Mouse (Mus musculus): ENCODE measurements around the gene Fnip2.

Gene Fnip2

DNA sequence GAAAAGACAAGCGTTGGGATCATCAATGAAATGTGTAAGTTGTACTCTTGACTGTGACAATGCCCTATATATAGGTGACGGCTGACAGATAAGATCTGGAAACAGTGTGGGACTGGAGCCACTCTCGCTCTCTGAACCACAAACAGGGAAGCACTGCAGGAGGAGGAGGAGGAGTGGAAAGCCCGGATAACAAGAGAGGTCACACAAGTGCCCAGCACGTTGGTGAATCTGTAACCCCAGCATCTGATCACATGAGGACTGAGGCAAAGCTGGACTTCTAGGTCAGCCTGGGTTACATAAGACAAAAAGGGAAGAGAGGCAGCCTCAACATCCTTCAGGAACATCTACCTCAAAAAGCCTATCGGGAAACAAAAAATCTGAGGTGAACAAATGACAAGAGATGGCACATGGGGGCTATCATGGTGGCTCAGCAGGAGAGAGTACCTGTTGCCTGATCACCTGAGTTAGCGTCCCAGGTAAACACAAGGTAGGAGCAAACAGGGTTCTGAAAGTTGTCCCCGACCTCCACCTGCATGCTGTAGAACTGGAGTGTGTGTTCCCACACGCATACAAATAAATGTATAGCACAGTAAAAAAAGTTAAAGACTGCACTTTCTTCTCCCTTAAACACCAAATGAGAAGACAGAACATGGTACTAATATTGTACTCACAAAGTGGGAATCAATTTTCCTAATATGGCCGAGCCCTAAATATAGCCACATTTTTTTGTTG, 2.6 kb downstream of the Fnip2 start:
- DNase-seq (ENCODE audit: low read depth in 2 of 2, low spot score in 2 of 2) = no peak

DNA sequence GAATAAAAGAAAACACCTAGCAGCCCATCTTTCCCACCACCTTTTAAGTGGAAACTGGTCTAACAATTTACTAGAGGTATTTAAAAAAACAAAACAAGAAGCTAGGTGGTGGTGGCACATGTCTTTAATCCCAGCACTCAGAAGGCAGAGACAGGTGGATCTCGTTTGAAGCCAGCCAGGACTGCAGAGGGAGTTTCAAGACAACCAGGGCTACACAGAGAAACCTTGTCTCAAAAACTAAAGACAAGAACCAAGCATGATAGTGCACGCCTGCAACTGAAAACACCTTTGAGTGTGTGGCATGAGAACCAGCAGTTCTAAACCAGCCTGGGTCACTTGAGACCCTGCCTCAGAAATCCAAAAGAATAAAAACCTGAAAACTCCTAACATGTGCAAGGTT, 4.1 kb downstream of the Fnip2 start:
- DNase-seq (ENCODE audit: low read depth in 2 of 2, low spot score in 2 of 2) = no peak

DNA sequence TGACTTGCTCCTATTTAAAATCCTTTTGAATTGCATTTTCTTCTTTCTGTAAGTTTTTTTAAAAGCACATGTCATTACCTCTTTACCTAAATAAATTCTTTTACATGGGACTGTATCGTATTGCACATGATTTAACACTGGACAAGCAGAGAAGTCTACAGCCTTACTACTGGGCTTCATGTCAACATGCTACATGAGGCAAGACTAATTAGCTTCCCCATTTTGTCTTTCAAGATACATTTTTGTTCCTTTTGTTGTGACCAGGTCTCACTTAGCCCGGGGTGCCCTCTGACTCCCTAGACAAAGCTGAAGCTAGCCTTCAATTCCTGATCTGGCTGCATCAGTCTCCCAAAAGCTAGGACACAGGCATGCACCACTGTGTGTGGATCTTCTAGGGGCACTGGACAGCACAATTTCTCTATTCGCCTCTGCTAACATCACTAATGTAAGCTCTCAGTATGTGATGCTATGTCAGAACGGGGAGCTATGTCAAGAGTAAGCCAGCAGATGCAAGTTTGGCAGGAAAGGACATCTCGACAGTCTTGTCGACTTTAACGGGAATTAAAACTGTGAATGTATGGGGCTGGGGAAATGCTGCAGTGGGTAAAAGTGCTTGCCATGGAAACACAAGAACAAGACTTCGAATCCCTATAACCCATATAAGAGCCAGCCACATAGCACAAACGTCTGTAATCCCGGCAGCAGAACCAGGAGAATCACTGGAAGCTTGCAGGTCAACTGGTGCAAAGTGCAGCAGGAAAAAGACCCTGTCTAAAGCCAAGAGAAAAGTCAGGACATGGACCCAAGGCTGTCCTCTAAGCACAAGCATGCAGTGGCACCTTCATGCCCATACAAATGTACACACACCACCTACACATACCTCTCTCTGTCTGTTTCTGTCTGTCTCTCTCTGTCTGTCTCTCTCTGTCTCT, 5.5 kb downstream of the Fnip2 start:
- DNase-seq (ENCODE audit: low read depth in 2 of 2, low spot score in 2 of 2) = no peak

DNA sequence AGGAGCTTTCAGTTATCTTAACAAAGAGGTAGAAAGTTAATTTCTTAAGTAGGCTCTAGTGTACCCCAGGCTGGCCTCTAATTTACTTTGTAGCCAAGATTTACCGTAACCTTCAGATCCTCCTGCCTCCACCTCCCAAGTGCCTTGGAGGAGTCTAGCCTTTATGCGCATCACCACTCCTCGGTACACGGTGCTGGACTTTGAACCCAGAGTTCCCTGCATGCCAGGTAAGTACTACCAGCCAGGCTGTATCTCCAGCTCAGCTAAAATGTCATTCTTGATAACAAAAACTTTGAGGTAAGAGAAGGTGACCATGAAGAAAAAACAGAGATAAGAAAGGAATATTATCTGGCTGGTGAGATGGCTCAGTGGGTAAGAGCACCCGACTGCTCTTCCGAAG, 7.0 kb downstream of the Fnip2 start:
- no peak for DNase-seq (ENCODE audit: low read depth in 2 of 2, low spot score in 2 of 2)

GRCm38 (mm10) chr3:79559773-79560045, 7.9 kb downstream of the Fnip2 start:
- no peak for DNase-seq (ENCODE audit: low read depth in 2 of 2, low spot score in 2 of 2)

- no peak for DNase-seq (ENCODE audit: low read depth in 2 of 2, low spot score in 2 of 2)
Measured at GRCm38 (mm10) chr3:79559021-79559772, 8.4 kb downstream of the Fnip2 start.

DNA sequence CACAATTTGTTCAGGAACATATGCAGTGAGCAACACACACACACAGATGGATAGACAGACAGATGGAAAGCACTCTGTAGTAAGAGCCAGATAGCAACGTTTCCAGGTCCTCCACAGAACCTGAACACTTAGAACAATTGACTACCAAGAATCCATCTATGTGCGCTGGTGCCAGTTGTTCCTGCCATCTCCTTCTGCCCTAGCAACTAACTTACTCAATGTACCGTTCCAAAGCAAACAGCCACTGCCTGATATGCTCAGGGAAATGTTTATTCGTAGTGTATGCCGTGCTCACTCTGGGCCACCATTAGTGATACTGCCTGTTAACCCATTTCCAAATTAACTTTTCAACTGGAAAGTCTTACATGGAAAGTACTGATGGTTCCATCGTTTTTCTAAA, 12.5 kb downstream of the Fnip2 start:
- DNase-seq (ENCODE audit: low read depth in 2 of 2, low spot score in 2 of 2) = no peak

DNA sequence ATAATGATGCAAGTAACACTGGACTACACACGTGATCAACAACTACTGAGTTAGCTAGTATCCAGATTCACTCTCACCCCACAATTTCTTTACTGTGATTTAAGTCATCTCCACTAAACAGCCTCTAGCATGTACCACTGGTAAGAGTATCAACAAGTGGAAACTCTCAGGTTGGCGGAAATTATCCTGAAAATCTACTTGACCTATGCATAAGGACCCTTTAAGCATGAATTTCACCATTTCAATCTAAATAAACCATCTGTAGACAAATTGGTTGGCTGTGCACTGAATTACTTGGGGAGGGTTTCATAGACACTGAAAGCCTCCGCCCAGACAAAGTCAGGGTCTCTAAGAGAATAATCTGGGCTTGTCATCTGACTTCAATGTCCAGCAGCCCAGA, 13.8 kb downstream of the Fnip2 start:
- DNase-seq (ENCODE audit: low read depth in 2 of 2, low spot score in 2 of 2) = no peak

- DNase-seq (ENCODE audit: low read depth in 2 of 2, low spot score in 2 of 2) = no peak
Measured at GRCm38 (mm10) chr3:79551826-79552552, 15.6 kb downstream of the Fnip2 start.

DNA sequence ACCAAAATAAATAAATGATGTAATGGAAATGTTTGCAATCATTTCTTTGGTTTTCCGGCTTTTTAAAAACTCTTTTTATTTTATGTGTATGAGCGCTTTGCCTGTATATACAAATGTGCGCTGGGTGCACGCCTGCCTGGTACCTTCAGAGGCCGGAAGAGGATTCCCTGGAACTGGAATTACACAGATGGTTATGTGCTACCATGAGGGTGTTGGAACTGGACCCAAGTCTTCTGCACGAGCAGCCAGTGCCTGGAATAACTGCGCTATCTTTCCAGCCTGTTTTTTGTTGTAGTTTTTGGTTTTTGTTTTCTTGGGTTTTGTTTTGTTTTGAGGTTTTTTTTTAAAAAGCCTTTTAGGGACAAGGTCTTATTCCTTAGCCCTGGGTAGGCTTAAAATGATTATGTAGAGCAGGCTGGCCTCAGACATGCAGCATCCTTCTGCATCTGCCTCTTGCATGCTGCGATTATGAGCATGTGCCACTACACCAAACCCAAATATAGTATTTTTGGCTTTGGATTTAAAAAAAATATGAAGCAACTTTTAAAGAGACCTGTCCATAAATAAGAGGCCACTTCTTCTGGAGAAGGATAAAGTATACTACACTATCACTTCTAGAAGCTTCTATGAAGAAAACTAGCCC, 17.7 kb downstream of the Fnip2 start:
- DNase-seq (ENCODE audit: low read depth in 2 of 2, low spot score in 2 of 2) = no peak

DNA sequence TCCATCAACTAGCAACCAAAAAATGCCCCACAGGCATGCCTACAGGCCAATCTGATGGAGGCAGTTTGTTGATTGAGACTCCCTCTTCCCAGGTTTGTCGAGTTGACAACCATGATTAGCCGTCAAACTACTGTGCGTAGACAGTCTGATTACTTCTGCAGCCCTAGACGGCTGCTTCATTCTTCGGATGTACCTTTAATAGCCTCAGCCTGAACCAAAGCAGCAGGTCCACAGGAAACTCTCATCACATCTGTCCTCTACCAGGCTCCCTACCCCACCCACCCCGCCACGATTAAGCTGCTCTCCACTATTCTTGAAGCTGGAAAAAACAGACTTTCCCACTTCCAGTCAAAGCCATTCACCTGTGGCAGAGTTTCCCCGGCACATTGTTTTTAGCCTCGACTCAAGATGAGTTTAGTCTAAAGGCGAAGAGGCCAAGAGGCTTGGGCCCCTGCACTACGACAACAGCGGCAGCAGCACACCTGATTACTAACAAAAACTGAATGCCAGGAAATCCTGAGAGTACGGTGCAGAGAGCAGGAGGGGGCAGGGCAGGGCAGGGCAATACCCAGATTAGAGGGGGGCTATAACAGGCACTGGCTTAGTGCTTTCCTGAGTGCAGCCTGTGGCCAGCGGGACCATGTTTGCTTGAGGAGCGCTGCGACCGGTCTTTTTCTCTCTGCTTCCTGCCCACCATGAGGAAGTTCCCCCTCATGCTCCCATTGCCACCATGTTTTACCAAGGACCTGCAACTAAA, 18.7 kb downstream of the Fnip2 start:
- no peak for DNase-seq (ENCODE audit: low read depth in 2 of 2, low spot score in 2 of 2)

GRCm38 (mm10) chr3:79542585-79542984, 25.0 kb downstream of the Fnip2 start:
- DNase-seq (ENCODE audit: low read depth in 2 of 2, low spot score in 2 of 2) = no peak

DNA sequence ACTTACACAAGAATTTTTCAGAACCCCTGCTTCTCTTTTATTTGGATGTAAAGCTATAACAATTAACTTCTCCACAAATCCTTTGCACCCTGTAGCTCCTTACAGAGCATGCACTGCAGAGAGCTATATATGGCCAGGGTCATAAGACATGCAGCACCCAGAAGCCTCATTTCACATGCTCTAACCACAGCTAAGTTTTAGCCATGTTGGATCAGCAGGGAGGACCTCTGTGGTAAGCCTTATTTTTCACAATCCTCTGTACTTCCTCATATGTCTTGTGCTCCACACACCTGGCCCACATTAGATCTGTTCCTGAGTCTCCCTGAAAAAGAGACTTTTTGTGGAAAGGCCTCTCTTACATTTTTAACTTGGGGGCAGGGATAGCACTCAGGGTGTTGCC, 27.9 kb downstream of the Fnip2 start:
- DNase-seq (ENCODE audit: low read depth in 2 of 2, low spot score in 2 of 2) = no peak

GRCm38 (mm10) chr3:79539124-79539523, 28.5 kb downstream of the Fnip2 start:
- no peak for DNase-seq (ENCODE audit: low read depth in 2 of 2, low spot score in 2 of 2)

- DNase-seq (ENCODE audit: low read depth in 2 of 2, low spot score in 2 of 2) = no peak
Measured at GRCm38 (mm10) chr3:79538342-79538741, 29.3 kb downstream of the Fnip2 start.

GRCm38 (mm10) chr3:79537626-79538203, 29.9 kb downstream of the Fnip2 start:
- no peak for DNase-seq (ENCODE audit: low read depth in 2 of 2, low spot score in 2 of 2)

- no peak for DNase-seq (ENCODE audit: low read depth in 2 of 2, low spot score in 2 of 2)
Measured at GRCm38 (mm10) chr3:79537023-79537422, 30.6 kb downstream of the Fnip2 start.

GRCm38 (mm10) chr3:79531581-79532271, 35.9 kb downstream of the Fnip2 start:
- DNase-seq (ENCODE audit: low read depth in 2 of 2, low spot score in 2 of 2) = no peak

DNA sequence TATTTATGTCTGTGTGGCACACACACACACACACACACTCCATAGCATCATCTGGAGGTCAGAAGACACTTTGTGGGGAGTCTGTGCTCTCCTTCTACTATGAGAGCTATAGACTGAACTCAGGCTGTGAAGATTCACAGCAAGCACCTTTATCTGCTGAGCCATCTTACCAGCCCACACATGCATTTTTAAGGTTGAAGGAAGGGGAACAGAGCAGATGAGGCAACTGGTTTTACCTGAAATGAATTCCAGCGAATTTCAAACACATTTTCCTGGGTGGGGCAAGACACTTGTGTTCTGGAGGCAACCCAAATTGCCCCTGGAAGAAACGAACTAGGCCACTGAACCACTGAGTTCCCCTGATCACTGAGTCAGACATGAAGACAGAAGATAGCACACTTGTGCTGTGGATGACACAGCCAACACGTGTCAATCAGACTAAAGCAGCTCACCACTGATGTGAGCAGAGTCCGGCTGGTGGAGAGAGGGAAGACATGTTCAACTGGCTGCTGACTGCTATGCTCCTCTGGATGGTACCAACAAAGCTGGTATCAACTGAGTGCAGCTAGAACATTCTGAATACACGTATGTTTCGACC, 38.0 kb downstream of the Fnip2 start:
- DNase-seq (ENCODE audit: low read depth in 2 of 2, low spot score in 2 of 2) = no peak

All from CD8-positive naive resting alpha-beta T cell, adult 2 months (primary cell).